Mouse (Mus musculus) mammary gland, adult 2 months (tissue): ENCODE measurements around the gene Tnfsf18. TPM values are rescaled to one million over a fixed set of nuclear protein-coding genes. Genes with fewer than 3 reads are reported as not detected.

Source experiments
- polyA plus RNA-seq: library from polyadenylated mRNA; depleted of rRNA; stranded (reverse); fragments of >200 nt; gene quantifications from 2 replicates; pipeline ENCODE4 v1.2.3, GENCODE M21; 2012; ENCODE audit warnings: low replicate concordance; rRNA removed

The Tnfsf18 gene
- polyA plus RNA-seq, result 0.19 TPM in 1 of 2 replicates, not detected in the other

GRCm38 (mm10) chr1:161494343-161494742, at the start of gene Tnfsf18:
Tnfsf18 (plus strand) TSS chr1:161494655.

Other genes with a start within 250 kb of the Tnfsf18 start
- 78.7 and 173 TPM in 2 replicates for gene Prdx6, start 243.4 kb upstream of the Tnfsf18 start, polyA plus RNA-seq
- not detected in 2 replicates for gene Tnfsf4, start 99.2 kb upstream of the Tnfsf18 start, polyA plus RNA-seq